Mouse (Mus musculus): Measurements from ENCODE around the gene Psme3. TPM values are rescaled to one million over a fixed set of nuclear protein-coding genes. Genes with fewer than 3 reads are reported as not detected.

Gene Psme3
- total RNA-seq, 2 experiments from 2014 or later: 66.3 to 67.8 TPM

- no peak for DNase-seq
Observed at GRCm38 (mm10) chr11:101353436-101353835, 37.4 kb downstream of the Psme3 start.

- no peak for DNase-seq
Observed at GRCm38 (mm10) chr11:101354438-101355010, 38.5 kb downstream of the Psme3 start.

GRCm38 (mm10) chr11:101355916-101356315 is 39.9 kb downstream of the Psme3 start:
- DNase-seq: no peak

- DNase-seq: no peak
Observed at GRCm38 (mm10) chr11:101357505-101358182, 41.6 kb downstream of the Psme3 start.

GRCm38 (mm10) chr11:101359776-101360175 is 43.8 kb downstream of the Psme3 start:
- DNase-seq: no peak

- peak; percentile 18 for DNase-seq
Observed at GRCm38 (mm10) chr11:101360651-101361113, 44.7 kb downstream of the Psme3 start.

GRCm38 (mm10) chr11:101364531-101364931 is 48.5 kb downstream of the Psme3 start:
- DNase-seq: no peak

GRCm38 (mm10) chr11:101367326-101367935 is 51.4 kb downstream of the Psme3 start, which contains the start of gene G6pc:
Gene G6pc, plus strand, starts transcription at chr11:101367561.
- DNase-seq: no peak

GRCm38 (mm10) chr11:101370141-101370540 is 54.1 kb downstream of the Psme3 start:
- no peak for DNase-seq

Small RNA genes within 50 kb of the gene (microRNA-seq; reads per million reads assigned to microRNA genes)
- gene Gm25593 (ENCODE audit: borderline replicate concordance in 2 of 2): 0 reads per million in 2 experiments

Other genes starting within 250 kb of the Psme3 start
- 1 to 10 TPM; 3.3 to 3.9 TPM for gene Naglu, start 246.2 kb upstream of the Psme3 start, total RNA-seq (2021)
- not detected for gene Hsd17b1, start 237.8 kb upstream of the Psme3 start, total RNA-seq (2021)
- gene Coasy, start 233.6 kb upstream of the Psme3 start, total RNA-seq (2021): 10 to 100 TPM in 1 of 2 experiments, 1 to 10 TPM in 1; 7.9 to 10.3 TPM
- gene Mlx, start 228.9 kb upstream of the Psme3 start, total RNA-seq (2021): 10 to 100 TPM in 1 of 2 experiments, 1 to 10 TPM in 1; 7.5 to 11.0 TPM
- gene Psmc3ip, start 220.8 kb upstream of the Psme3 start, total RNA-seq (2021): 1 to 10 TPM; 1.5 to 1.7 TPM
- gene Retreg3, start 196.3 kb upstream of the Psme3 start, total RNA-seq (2021): 10 to 100 TPM; 28.4 to 29.9 TPM
- 10 to 100 TPM; 22.8 to 23.4 TPM for gene Tubg1, start 196.3 kb upstream of the Psme3 start, total RNA-seq (2021)
- 1 to 10 TPM; 2.7 to 2.8 TPM for gene Tubg2, start 160.3 kb upstream of the Psme3 start, total RNA-seq (2021)
- 1 to 10 TPM in 1 of 2 experiments, under 1 TPM in 1; 0.99 to 2.2 TPM for gene Cntnap1, start 145.7 kb upstream of the Psme3 start, total RNA-seq (2021)
- gene Plekhh3, start 144.9 kb upstream of the Psme3 start, total RNA-seq (2021): 10 to 100 TPM; 18.4 to 24.0 TPM
- gene Ccr10, start 140.8 kb upstream of the Psme3 start, total RNA-seq (2021): not detected
- 10 to 100 TPM; 17.8 to 18.9 TPM for gene Ezh1, start 89.8 kb upstream of the Psme3 start, total RNA-seq (2021)
- gene Ramp2, start 70.2 kb upstream of the Psme3 start, total RNA-seq (2021): 10 to 100 TPM; 31.8 to 51.8 TPM
- 10 to 100 TPM; 31.8 to 36.4 TPM for gene Vps25, start 62.5 kb upstream of the Psme3 start, total RNA-seq (2021)
- under 1 TPM in 1 of 2 experiments, not detected in 1; 0.48 TPM for gene Wnk4, start 55.6 kb upstream of the Psme3 start, total RNA-seq (2021)
- gene Cntd1, start 37.2 kb upstream of the Psme3 start, total RNA-seq (2021): under 1 TPM; 0.21 to 0.28 TPM
- 10 to 100 TPM; 67.4 to 68.7 TPM for gene Coa3, start 37.1 kb upstream of the Psme3 start, total RNA-seq (2021)
- 10 to 100 TPM; 78.2 to 79.6 TPM for gene Becn1, start 13.9 kb upstream of the Psme3 start, total RNA-seq (2021)
- gene Aoc2, start 8.8 kb downstream of the Psme3 start, total RNA-seq (2021): 1 to 10 TPM; 1.3 to 1.6 TPM
- 10 to 100 TPM in 1 of 2 experiments, 1 to 10 TPM in 1; 5.6 to 22.7 TPM for gene Aoc3, start 14.4 kb downstream of the Psme3 start, total RNA-seq (2021)
- not detected for gene G6pc, start 51.3 kb downstream of the Psme3 start, total RNA-seq (2021)
- 10 to 100 TPM; 16.0 to 17.1 TPM for gene Aarsd1, start 101.4 kb downstream of the Psme3 start, total RNA-seq (2021)
- gene Gm27029, start 108.6 kb downstream of the Psme3 start, total RNA-seq (2021): 1 to 10 TPM; 5.8 to 7.1 TPM
- gene Rundc1, start 108.9 kb downstream of the Psme3 start, total RNA-seq (2021): 1 to 10 TPM; 6.6 to 7.3 TPM
- 100 to 1,000 TPM; 106 to 110 TPM for gene Ptges3l, start 109.1 kb downstream of the Psme3 start, total RNA-seq (2021)
- 10 to 100 TPM; 40.6 to 42.5 TPM for gene Rpl27, start 126.1 kb downstream of the Psme3 start, total RNA-seq (2021)
- 10 to 100 TPM in 1 of 2 experiments, 1 to 10 TPM in 1; 8.5 to 10.8 TPM for gene Ifi35, start 132.2 kb downstream of the Psme3 start, total RNA-seq (2021)
- 1 to 10 TPM; 2.9 to 3.6 TPM for gene Rnd2, start 148.8 kb downstream of the Psme3 start, total RNA-seq (2021)
- gene Vat1, start 150.0 kb downstream of the Psme3 start, total RNA-seq (2021): 10 to 100 TPM; 13.1 to 19.3 TPM
- under 1 TPM; 0.26 to 0.94 TPM for gene Brca1, start 235.7 kb downstream of the Psme3 start, total RNA-seq (2021)
- 10 to 100 TPM; 65.0 to 67.8 TPM for gene Nbr1, start 235.9 kb downstream of the Psme3 start, total RNA-seq (2021)